Mouse (Mus musculus): ENCODE measurements around the gene Gm20604. TPM values are rescaled to one million over a fixed set of nuclear protein-coding genes. Genes with fewer than 3 reads are reported as not detected.

Gene Gm20604
- total RNA-seq, 2 experiments from 2014 or later = 6.2 to 6.3 TPM

GRCm38 (mm10) chr12:102709896-102710295 is 48.6 kb downstream of the Gm20604 start:
- no peak for DNase-seq (ENCODE audit: low spot score in 2 of 2)

- DNase-seq (ENCODE audit: low spot score in 2 of 2) = peak in 1 of 2 experiments; percentile 49
These were observed 50.3 kb downstream of the Gm20604 start for GRCm38 (mm10) chr12:102708220-102708619.

GRCm38 (mm10) chr12:102706833-102707463 is 51.5 kb downstream of the Gm20604 start:
- no peak for DNase-seq (ENCODE audit: low spot score in 2 of 2)

- no peak for DNase-seq (ENCODE audit: low spot score in 2 of 2)
These were observed 52.4 kb downstream of the Gm20604 start for GRCm38 (mm10) chr12:102705906-102706640.

GRCm38 (mm10) chr12:102705216-102705871 is 53.1 kb downstream of the Gm20604 start:
- DNase-seq (ENCODE audit: low spot score in 2 of 2) = peak; percentile 91 to 97

- DNase-seq (ENCODE audit: low spot score in 2 of 2) = peak; percentile 63 to 69
These were observed 53.8 kb downstream of the Gm20604 start, which contains the start of gene Itpk1 for GRCm38 (mm10) chr12:102704457-102705198. Itpk1 (minus strand) TSS chr12:102704930.

GRCm38 (mm10) chr12:102703921-102704408 is 54.5 kb downstream of the Gm20604 start:
- no peak for DNase-seq (ENCODE audit: low spot score in 2 of 2)

- no peak for DNase-seq (ENCODE audit: low spot score in 2 of 2)
These were observed 55.0 kb downstream of the Gm20604 start for GRCm38 (mm10) chr12:102703441-102703840.

- DNase-seq (ENCODE audit: low spot score in 2 of 2) = peak in 1 of 2 experiments; percentile 41
These were observed 55.4 kb downstream of the Gm20604 start for GRCm38 (mm10) chr12:102703111-102703412.

GRCm38 (mm10) chr12:102702356-102703110 is 55.9 kb downstream of the Gm20604 start:
- peak; percentile 72 to 74 for DNase-seq (ENCODE audit: low spot score in 2 of 2)

- DNase-seq (ENCODE audit: low spot score in 2 of 2) = no peak
These were observed 56.7 kb downstream of the Gm20604 start for GRCm38 (mm10) chr12:102701691-102702207.

GRCm38 (mm10) chr12:102700453-102700852 is 58.0 kb downstream of the Gm20604 start:
- no peak for DNase-seq (ENCODE audit: low spot score in 2 of 2)

- no peak for DNase-seq (ENCODE audit: low spot score in 2 of 2)
These were observed 59.3 kb downstream of the Gm20604 start for GRCm38 (mm10) chr12:102699156-102699555.

- DNase-seq (ENCODE audit: low spot score in 2 of 2) = no peak
These were observed 60.3 kb downstream of the Gm20604 start for GRCm38 (mm10) chr12:102698089-102698684.

GRCm38 (mm10) chr12:102697381-102697780 is 61.1 kb downstream of the Gm20604 start:
- no peak for DNase-seq (ENCODE audit: low spot score in 2 of 2)

GRCm38 (mm10) chr12:102696635-102697354 is 61.7 kb downstream of the Gm20604 start:
- no peak for DNase-seq (ENCODE audit: low spot score in 2 of 2)

- DNase-seq (ENCODE audit: low spot score in 2 of 2) = no peak
These were observed 62.9 kb downstream of the Gm20604 start for GRCm38 (mm10) chr12:102695369-102696239.

GRCm38 (mm10) chr12:102691761-102692160 is 66.7 kb downstream of the Gm20604 start:
- DNase-seq (ENCODE audit: low spot score in 2 of 2) = no peak
